Mouse (Mus musculus) thymus, adult 2 months (tissue): Measurements from ENCODE around the gene Gp1bb. TPM values are rescaled to one million over a fixed set of nuclear protein-coding genes. Genes with fewer than 3 reads are reported as not detected.

Experiments used
- DNase-seq: peaks from one replicate; pipeline ENCODE4 v3.0.0; 2021
- H3K27ac ChIP-seq: fragments of 200-500 bp; 2 replicates; pipeline ENCODE4 v1.5.1; 2012; ENCODE audit warnings: low read length, control low read depth; ENCODE audit not compliant: control insufficient read depth, insufficient read depth
- H3K27me3 ChIP-seq: fragments of 200-500 bp; 2 replicates; pipeline ENCODE4 v1.6.1; 2012; ENCODE audit warnings: mild to moderate bottlenecking, low read length, moderate library complexity, mixed read lengths; ENCODE audit not compliant: control insufficient read depth, insufficient read depth
- H3K36me3 ChIP-seq: fragments of 200-500 bp; 2 replicates; pipeline ENCODE4 v1.6.1; 2012; ENCODE audit warnings: mild to moderate bottlenecking, low read length, moderate library complexity; ENCODE audit not compliant: control insufficient read depth, insufficient read depth
- H3K4me1 ChIP-seq: fragments of 200-500 bp; replicated peaks from 2 replicates; pipeline ENCODE4 v1.6.1; 2012; ENCODE audit warnings: low read length; ENCODE audit not compliant: control insufficient read depth, insufficient read depth
- H3K4me3 ChIP-seq: fragments of 200-500 bp; 2 replicates; pipeline ENCODE4 v1.5.1; 2012; ENCODE audit warnings: mild to moderate bottlenecking, low read length, control low read depth, moderate library complexity; ENCODE audit not compliant: control insufficient read depth, insufficient read depth
- CTCF ChIP-seq: fragments of 200-500 bp; IDR thresholded peaks from 2 replicates; pipeline ENCODE4 v1.5.1; 2012; ENCODE audit warnings: mild to moderate bottlenecking, control low read depth, low read length, moderate library complexity, borderline replicate concordance; ENCODE audit not compliant: control insufficient read depth, poor library complexity, insufficient read depth; ENCODE audit errors: extremely low read depth
- POLR2A ChIP-seq: fragments of 200-500 bp; IDR thresholded peaks from 2 replicates; pipeline ENCODE4 v1.6.1; 2012; ENCODE audit warnings: mild to moderate bottlenecking, low read length, control low read depth, moderate library complexity; ENCODE audit not compliant: control insufficient read depth, poor library complexity, insufficient read depth; ENCODE audit errors: extremely low read depth
- WGBS: fragments of 180-500 bp; shearing (Covaris S2); methylation state at CpG from one replicate; pipeline ENCODE4 v1.1.7; 2018; 5-methylcytosine and 5-hydroxymethylcytosine counted together
- polyA plus RNA-seq: library from polyadenylated mRNA; depleted of rRNA; stranded (reverse); fragments of >200 nt; gene quantifications from 2 replicates; pipeline ENCODE4 v1.2.3, GENCODE M21; 2012

Gene Gp1bb
- polyA plus RNA-seq, 1 experiment: 1.1 TPM

GRCm38 (mm10) chr16:18620201-18620600 lies 2.0 kb downstream of the Gp1bb start:
- H3K4me3 ChIP-seq: no peak overlapping the region

GRCm38 (mm10) chr16:18619110-18619509 lies 3.1 kb downstream of the Gp1bb start:
- H3K36me3 ChIP-seq: no peaks in the 10 kb centered on the region
- DNase-seq: no peak
- whole genome bisulfite sequencing: 70% methylated on average over 4 of the region's 4 CpGs
- H3K4me3 ChIP-seq: no peak overlapping the region
- no peak overlapping the region for H3K27ac ChIP-seq
- H3K4me1 ChIP-seq: peaks cover 11% of the 10 kb centered on the region
- peaks cover 30% of the 10 kb centered on the region; the same call in 1 of the 2 replicates for H3K27me3 ChIP-seq
- no peak for TF ChIP-seq POLR2A
- no peak for TF ChIP-seq CTCF

More at GRCm38 (mm10) chr16:18620201-18620600, 2.0 kb downstream of the Gp1bb start:
- Histone ChIP-seq H3K36me3 (no peaks in the 10 kb centered on the region), H3K4me1 (peaks cover 11% of the 10 kb centered on the region), H3K27ac (no peak overlapping the region), H3K27me3 (peaks cover 37% of the 10 kb centered on the region; the same call in 1 of the 2 replicates)
- no peak for DNase-seq
- WGBS: 60% methylated on average over 6 of the region's 6 CpGs
- TF ChIP-seq POLR2A: no peak
- no peak for TF ChIP-seq CTCF

GRCm38 (mm10) chr16:18618297-18618696 lies 3.9 kb downstream of the Gp1bb start:
- 67% methylated on average over 2 of the region's 2 CpGs for WGBS
- Histone ChIP-seq H3K36me3 (no peaks in the 10 kb centered on the region), H3K27ac (no peak overlapping the region), H3K4me1 (peaks cover 11% of the 10 kb centered on the region), H3K27me3 (peaks cover 24% of the 10 kb centered on the region; the same call in 1 of the 2 replicates), H3K4me3 (no peak overlapping the region)
- no peak for TF ChIP-seq POLR2A
- no peak for TF ChIP-seq CTCF
- no peak for DNase-seq

GRCm38 (mm10) chr16:18617370-18618065 lies 4.7 kb downstream of the Gp1bb start:
- WGBS: 4% methylated on average over 27 of the region's 27 CpGs
- H3K27me3 ChIP-seq: peaks cover 18% of the 10 kb centered on the region; the same call in 1 of the 2 replicates

GRCm38 (mm10) chr16:18613301-18613700 lies 8.9 kb downstream of the Gp1bb start:
- WGBS: 89% methylated on average over 3 of the region's 3 CpGs
- Histone ChIP-seq H3K4me1 (peaks cover 4% of the 10 kb centered on the region), H3K4me3 (no peak overlapping the region), H3K27ac (no peak overlapping the region), H3K36me3 (no peaks in the 10 kb centered on the region), H3K27me3 (no peaks in the 10 kb centered on the region)
- DNase-seq: no peak
- TF ChIP-seq POLR2A (no peak), CTCF (no peak)

More at GRCm38 (mm10) chr16:18617370-18618065, 4.7 kb downstream of the Gp1bb start:
- peak overlapping the region; percentile 20; the same call in 1 of the 2 replicates for H3K4me3 ChIP-seq
- DNase-seq: peak; percentile 85
- TF ChIP-seq POLR2A (no peak), CTCF (peak; percentile 88; the same call in 1 of the 2 replicates)
- H3K36me3 ChIP-seq: no peaks in the 10 kb centered on the region
- no peak overlapping the region for H3K27ac ChIP-seq
- peaks cover 11% of the 10 kb centered on the region for H3K4me1 ChIP-seq

GRCm38 (mm10) chr16:18611752-18612151 lies 10.5 kb downstream of the Gp1bb start:
- no peak for TF ChIP-seq CTCF
- no peak for TF ChIP-seq POLR2A
- no peaks in the 10 kb centered on the region for H3K36me3 ChIP-seq
- H3K4me3 ChIP-seq: no peak overlapping the region
- H3K4me1 ChIP-seq: no peaks in the 10 kb centered on the region
- no peak for DNase-seq
- no peaks in the 10 kb centered on the region; the same call in 1 of the 2 replicates for H3K27me3 ChIP-seq
- H3K27ac ChIP-seq: no peak overlapping the region
- WGBS: 94% methylated on average over 13 of the region's 13 CpGs
